ENCODE assay signal across 8 mouse cellular contexts in genomic region chr3:102734313-102735030, GRCm38 (mm10). TPM values are rescaled to one million over a fixed set of nuclear protein-coding genes. Genes with fewer than 3 reads are reported as not detected.
DNase-seq lines count a peak whose midpoint lies in the region; ATAC-seq and TF ChIP-seq lines count a peak whose summit lies in the region.

Gene Tspan2, plus strand, starts transcription at chr3:102734529.

- intact Hi-C loops in heart, postnatal 14 days (cut with DNase I) = no loop called here

- WGBS in forebrain, embryonic 13.5 days = under 1% methylated on average over 53 of the region's 54 CpGs
- under 1% methylated on average over 50 of the region's 54 CpGs for WGBS in lung, embryonic 14.5 days
- WGBS in neural tube, embryonic 15.5 days = under 1% methylated on average over 45 of the region's 54 CpGs

- H3K27ac ChIP-seq in brown adipose tissue, adult 24 weeks (replicated peaks; ENCODE audit: low read depth, low read length) = peak within 1 kb of the TSS; percentile 95
- no peak within 1 kb of the TSS for H3K27ac ChIP-seq in forebrain, embryonic 13.5 days
- peak within 1 kb of the TSS; percentile 82 for H3K27ac ChIP-seq in lung, embryonic 14.5 days (ENCODE audit: low read depth)
- peak within 1 kb of the TSS; percentile 69 for H3K27ac ChIP-seq in neural tube, embryonic 15.5 days (replicated peaks)

- peaks cover 62% of the 10 kb centered on the region for H3K27me3 ChIP-seq in E14TG2a.4 (ENCODE audit: insufficient read depth, low read length)
- peaks cover 5% of the 10 kb centered on the region; the same call in 1 of the 2 replicates for H3K27me3 ChIP-seq in forebrain, embryonic 13.5 days
- H3K27me3 ChIP-seq in lung, embryonic 14.5 days (ENCODE audit: insufficient read depth, low read length) = no peaks in the 10 kb centered on the region
- H3K27me3 ChIP-seq in neural tube, embryonic 15.5 days (replicated peaks) = no peaks in the 10 kb centered on the region

- H3K4me2 ChIP-seq in forebrain, embryonic 13.5 days = peak within 1 kb of the TSS; percentile 85
- H3K4me2 ChIP-seq in lung, embryonic 14.5 days = peak within 1 kb of the TSS; percentile 91
- peak within 1 kb of the TSS; percentile 88 for H3K4me2 ChIP-seq in neural tube, embryonic 15.5 days

- ATAC-seq in forebrain, embryonic 13.5 days = peak; percentile 78
- peak; percentile 81 for ATAC-seq in lung, embryonic 14.5 days (ENCODE audit: insufficient read depth)
- ATAC-seq in neural tube, embryonic 15.5 days (ENCODE audit: low FRiP score) = peak; percentile 90

- no peak for TF ChIP-seq CTCF in E14TG2a.4 (conservative IDR thresholded peaks at IDR 0.05; ENCODE audit: low read length)
- no peak for TF ChIP-seq CTCF in lung, embryonic 14.5 days (IDR thresholded peaks at IDR 0.05; ENCODE audit: low read depth)

- peaks cover 15% of the 10 kb centered on the region for H3K4me1 ChIP-seq in E14TG2a.4 (replicated peaks; ENCODE audit: low read depth, low read length)
- H3K4me1 ChIP-seq in brown adipose tissue, adult 24 weeks (ENCODE audit: control insufficient read depth, insufficient read depth, insufficient read length, low read length) = peaks cover 15% of the 10 kb centered on the region
- H3K4me1 ChIP-seq in forebrain, embryonic 13.5 days = peaks cover 22% of the 10 kb centered on the region
- H3K4me1 ChIP-seq in lung, embryonic 14.5 days (ENCODE audit: insufficient read depth) = peaks cover 8% of the 10 kb centered on the region; the same call in 1 of the 2 replicates
- peaks cover 35% of the 10 kb centered on the region for H3K4me1 ChIP-seq in neural tube, embryonic 15.5 days

- H3K9ac ChIP-seq in forebrain, embryonic 13.5 days = peak within 1 kb of the TSS; percentile 79
- peak within 1 kb of the TSS; percentile 60 for H3K9ac ChIP-seq in lung, embryonic 14.5 days
- H3K9ac ChIP-seq in neural tube, embryonic 15.5 days (replicated peaks) = peak within 1 kb of the TSS; percentile 82

- H3K4me3 ChIP-seq in E14TG2a.4 (replicated peaks; ENCODE audit: low read length) = peak within 1 kb of the TSS; percentile 86
- H3K4me3 ChIP-seq in brown adipose tissue, adult 24 weeks (ENCODE audit: insufficient read depth, low read depth, low read length) = peak within 1 kb of the TSS; percentile 85
- H3K4me3 ChIP-seq in forebrain, embryonic 13.5 days = peak within 1 kb of the TSS; percentile 63
- H3K4me3 ChIP-seq in lung, embryonic 14.5 days (ENCODE audit: low read depth, low read length) = peak within 1 kb of the TSS; percentile 65
- H3K4me3 ChIP-seq in neural tube, embryonic 15.5 days (replicated peaks) = peak within 1 kb of the TSS; percentile 78

- no peaks in the 10 kb centered on the region for H3K36me3 ChIP-seq in E14TG2a.4 (ENCODE audit: insufficient read depth, low read length)
- H3K36me3 ChIP-seq in forebrain, embryonic 13.5 days (ENCODE audit: poor library complexity, severe bottlenecking) = no peaks in the 10 kb centered on the region
- H3K36me3 ChIP-seq in lung, embryonic 14.5 days (ENCODE audit: insufficient read depth) = no peaks in the 10 kb centered on the region
- no peaks in the 10 kb centered on the region for H3K36me3 ChIP-seq in neural tube, embryonic 15.5 days

- peak; percentile 78 to 79 for DNase-seq in heart, postnatal 14 days
- peak; percentile 77 to 84 for DNase-seq in kidney, postnatal 4 days
- peak; percentile 67 for DNase-seq in lung, embryonic 14.5 days
- peak; percentile 63 for DNase-seq in thymus, postnatal 0 days (ENCODE audit: low spot score)

- no peaks in the 10 kb centered on the region for H3K9me3 ChIP-seq in E14TG2a.4 (ENCODE audit: low read length)
- H3K9me3 ChIP-seq in forebrain, embryonic 13.5 days (replicated peaks) = no peaks in the 10 kb centered on the region
- H3K9me3 ChIP-seq in lung, embryonic 14.5 days (ENCODE audit: low read depth, low read length) = no peaks in the 10 kb centered on the region
- no peaks in the 10 kb centered on the region for H3K9me3 ChIP-seq in neural tube, embryonic 15.5 days (replicated peaks)

RNA-seq across cellular contexts. Expression of gene Tspan2, which starts in this region (rescaled TPM):
- polyA plus RNA-seq in brown adipose tissue, adult 24 weeks (2012; ENCODE audit: insufficient read depth, insufficient read length, missing spikeins) = 3.5 and 4.5 TPM in 2 replicates
- 5.6 and 5.8 TPM in 2 replicates for polyA plus RNA-seq in forebrain, embryonic 13.5 days (2015; fragmentation: Nextera tagmentation; extraction: Ambion mirVana)
- total RNA-seq in heart, postnatal 14 days (2021) = 10 to 100 TPM; 21.8 to 22.1 TPM
- 14.5 and 16.2 TPM in 2 replicates for polyA plus RNA-seq in lung, embryonic 14.5 days (2014; fragmentation: Nextera tagmentation; extraction: Ambion mirVana)
- 15.9 and 19.8 TPM in 2 replicates for polyA plus RNA-seq in neural tube, embryonic 15.5 days (2015; fragmentation: Nextera tagmentation; extraction: Ambion mirVana)
- polyA plus RNA-seq in thymus, postnatal 0 days (2015; fragmentation: Nextera tagmentation; extraction: Ambion mirVana) = 11.3 and 12.4 TPM in 2 replicates
